Mouse (Mus musculus) liver, adult 2 months (tissue): Measurements from ENCODE around the gene Wfdc6b. TPM values are rescaled to one million over a fixed set of nuclear protein-coding genes. Genes with fewer than 3 reads are reported as not detected.

Experiments used
- DNase-seq: peaks from one replicate; pipeline ENCODE4 v3.0.0-alpha.2; 2011; ENCODE audit warnings: low read depth, low spot score; ENCODE audit errors: extremely low read depth
- H3K27ac ChIP-seq: fragments of 200-500 bp; replicated peaks from 2 replicates; pipeline ENCODE4 v1.5.1; 2012; ENCODE audit warnings: low read depth, mild to moderate bottlenecking, control low read depth, inconsistent platforms, low read length; ENCODE audit not compliant: insufficient read depth
- H3K27me3 ChIP-seq: fragments of 200-500 bp; 2 replicates; pipeline ENCODE4 v1.6.1; 2012; ENCODE audit warnings: mild to moderate bottlenecking, moderate library complexity, low read length, inconsistent platforms; ENCODE audit not compliant: control insufficient read depth, insufficient read depth
- H3K36me3 ChIP-seq: fragments of 200-500 bp; 2 replicates; pipeline ENCODE4 v1.6.1; 2012; ENCODE audit warnings: low read length, inconsistent platforms; ENCODE audit not compliant: control insufficient read depth, insufficient read depth
- H3K4me1 ChIP-seq: fragments of 200-500 bp; 2 replicates; pipeline ENCODE4 v1.6.1; 2011; ENCODE audit warnings: low read length; ENCODE audit not compliant: control insufficient read depth, insufficient read depth
- H3K4me3 ChIP-seq: fragments of 200-500 bp; 2 replicates; pipeline ENCODE4 v1.5.1; 2011; ENCODE audit warnings: low read depth, mild to moderate bottlenecking, control low read depth, low read length, moderate library complexity; ENCODE audit not compliant: insufficient read depth
- H3K79me2 ChIP-seq: fragments of 200-500 bp; 2 replicates; pipeline ENCODE4 v1.6.1; 2012; ENCODE audit warnings: inconsistent platforms, mild to moderate bottlenecking, low read length, moderate library complexity; ENCODE audit not compliant: control insufficient read depth, insufficient read depth
- H3K9ac ChIP-seq: fragments of 200-500 bp; 2 replicates; pipeline ENCODE4 v1.6.1; 2012; ENCODE audit warnings: low read depth, mild to moderate bottlenecking, control low read depth, inconsistent platforms, low read length
- CTCF ChIP-seq: fragments of 200-500 bp; IDR thresholded peaks from 2 replicates; pipeline ENCODE4 v1.5.1; 2011; ENCODE audit warnings: low read depth, low read length, control low read depth
- POLR2A ChIP-seq: fragments of 200-500 bp; IDR thresholded peaks from 2 replicates; pipeline ENCODE4 v1.6.1; 2011; ENCODE audit warnings: low read length, control low read depth; ENCODE audit not compliant: insufficient read depth; ENCODE audit errors: extremely low read depth
- WGBS: fragments of 180-500 bp; shearing (Covaris S2); methylation state at CpG from one replicate; pipeline ENCODE4 v1.1.7; 2018; 5-methylcytosine and 5-hydroxymethylcytosine counted together
- polyA plus RNA-seq: library from polyadenylated mRNA; depleted of rRNA; stranded (reverse); fragments of >200 nt; gene quantifications from 2 replicates; pipeline ENCODE4 v1.2.3, GENCODE M21; 2012
- total RNA-seq: library from RNA; depleted of rRNA; stranded (reverse); fragments of >200 nt; gene quantifications from 2 replicates; pipeline ENCODE4 v1.2.3, GENCODE M21; 2014

The Wfdc6b gene
- total and polyA plus RNA-seq, 2 experiments, result not detected

- Histone ChIP-seq H3K4me3 (no peak overlapping the region), H3K27me3 (no peaks in the 10 kb centered on the region), H3K4me1 (no peaks in the 10 kb centered on the region), H3K36me3 (no peaks in the 10 kb centered on the region), H3K9ac (no peak overlapping the region), H3K27ac (no peak overlapping the region), H3K79me2 (no peaks in the 10 kb centered on the region)
- TF ChIP-seq CTCF (peak; percentile 55), POLR2A (no peak)
- WGBS, result 5% methylated on average over 4 of the region's 4 CpGs
- DNase-seq, result peak; percentile 14
Measured at GRCm38 (mm10) chr2:164592014-164592413, 21.3 kb upstream of the Wfdc6b start.

- H3K27me3 ChIP-seq, result no peaks in the 10 kb centered on the region
- DNase-seq, result no peak
- no peak for TF ChIP-seq CTCF
- TF ChIP-seq POLR2A, result no peak
- H3K36me3 ChIP-seq, result no peaks in the 10 kb centered on the region
- 79% methylated on average over 4 of the region's 4 CpGs for WGBS
- H3K9ac ChIP-seq, result no peak within 1 kb of the TSS
- no peaks in the 10 kb centered on the region for H3K79me2 ChIP-seq
- H3K27ac ChIP-seq, result no peak within 1 kb of the TSS
- H3K4me3 ChIP-seq, result no peak within 1 kb of the TSS
- H3K4me1 ChIP-seq, result no peaks in the 10 kb centered on the region
Measured at GRCm38 (mm10) chr2:164593494-164593893, 19.8 kb upstream of the Wfdc6b start, which contains the start of gene Eppin. TSS of gene Eppin (minus strand) at chr2:164593594.

GRCm38 (mm10) chr2:164600179-164600578 is 13.1 kb upstream of the Wfdc6b start:
- WGBS, result 61% methylated on average over 3 of the region's 3 CpGs

GRCm38 (mm10) chr2:164603482-164603881 is 9.8 kb upstream of the Wfdc6b start:
- no peak overlapping the region for H3K27ac ChIP-seq
- no peaks in the 10 kb centered on the region for H3K36me3 ChIP-seq
- TF ChIP-seq POLR2A, result no peak
- no peak for TF ChIP-seq CTCF
- no peak for DNase-seq
- 0 out of 2 replicates have a peak, but pooled peaks cover 2% of the 10 kb centered on the region for H3K27me3 ChIP-seq
- no peak overlapping the region for H3K9ac ChIP-seq
- no peaks in the 10 kb centered on the region for H3K79me2 ChIP-seq
- no peak overlapping the region for H3K4me3 ChIP-seq
- H3K4me1 ChIP-seq, result no peaks in the 10 kb centered on the region
- WGBS, result 94% methylated on average over 3 of the region's 3 CpGs

More at GRCm38 (mm10) chr2:164600179-164600578, 13.1 kb upstream of the Wfdc6b start:
- TF ChIP-seq CTCF, result peak; percentile 19; the same call in 1 of the 2 replicates
- no peak for TF ChIP-seq POLR2A
- H3K27ac ChIP-seq, result no peak overlapping the region
- no peaks in the 10 kb centered on the region for H3K4me1 ChIP-seq
- no peak for DNase-seq
- no peaks in the 10 kb centered on the region for H3K36me3 ChIP-seq
- H3K9ac ChIP-seq, result no peak overlapping the region
- no peaks in the 10 kb centered on the region for H3K79me2 ChIP-seq
- H3K27me3 ChIP-seq, result 0 out of 2 replicates have a peak, but pooled peaks cover 2% of the 10 kb centered on the region
- H3K4me3 ChIP-seq, result no peak overlapping the region

GRCm38 (mm10) chr2:164604411-164604810 is 8.9 kb upstream of the Wfdc6b start:
- 90% methylated on average over 8 of the region's 8 CpGs for WGBS
- Histone ChIP-seq H3K4me3 (no peak overlapping the region), H3K36me3 (no peaks in the 10 kb centered on the region), H3K27ac (no peak overlapping the region), H3K79me2 (no peaks in the 10 kb centered on the region), H3K4me1 (no peaks in the 10 kb centered on the region), H3K27me3 (0 out of 2 replicates have a peak, but pooled peaks cover 2% of the 10 kb centered on the region), H3K9ac (no peak overlapping the region)
- no peak for TF ChIP-seq CTCF
- TF ChIP-seq POLR2A, result no peak
- DNase-seq, result no peak

- WGBS, result 72% methylated on average over 6 of the region's 6 CpGs
- DNase-seq, result no peak
Measured at GRCm38 (mm10) chr2:164608781-164609180, 4.5 kb upstream of the Wfdc6b start.

More at GRCm38 (mm10) chr2:164608781-164609180, 4.5 kb upstream of the Wfdc6b start:
- TF ChIP-seq CTCF, result no peak
- TF ChIP-seq POLR2A, result no peak
- H3K27ac ChIP-seq, result no peak overlapping the region
- no peaks in the 10 kb centered on the region for H3K4me1 ChIP-seq
- no peak overlapping the region for H3K9ac ChIP-seq
- no peaks in the 10 kb centered on the region for H3K27me3 ChIP-seq
- H3K4me3 ChIP-seq, result no peak overlapping the region
- no peaks in the 10 kb centered on the region for H3K36me3 ChIP-seq
- H3K79me2 ChIP-seq, result no peaks in the 10 kb centered on the region
